Mouse (Mus musculus): Measurements from ENCODE around the gene Neo1. TPM values are rescaled to one million over a fixed set of nuclear protein-coding genes. Genes with fewer than 3 reads are reported as not detected.

The Neo1 gene
- total RNA-seq, 2 experiments from 2014 or later, result 70.1 to 72.7 TPM

DNA sequence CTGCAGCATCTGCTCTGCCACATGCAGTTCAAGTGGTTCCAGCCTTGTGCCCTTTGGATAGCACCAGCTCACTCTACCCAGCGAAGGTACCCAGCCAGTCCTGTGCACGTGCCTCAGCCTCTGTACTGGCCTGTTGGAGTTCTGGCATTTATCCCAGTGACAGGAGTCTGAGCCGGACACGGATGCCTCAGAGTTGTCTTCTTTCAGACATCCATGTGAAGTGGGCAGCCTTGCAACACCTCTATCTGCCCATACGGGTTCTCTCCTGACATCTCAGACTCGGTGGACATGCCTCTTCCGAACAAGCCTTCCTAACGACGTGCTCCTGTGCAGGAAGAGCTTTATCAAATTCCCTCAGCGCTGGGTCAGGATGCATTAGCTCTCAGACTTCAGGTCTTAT, 165.1 kb downstream of the Neo1 start:
- no peak for DNase-seq (ENCODE audit: low spot score in 2 of 2)

DNA sequence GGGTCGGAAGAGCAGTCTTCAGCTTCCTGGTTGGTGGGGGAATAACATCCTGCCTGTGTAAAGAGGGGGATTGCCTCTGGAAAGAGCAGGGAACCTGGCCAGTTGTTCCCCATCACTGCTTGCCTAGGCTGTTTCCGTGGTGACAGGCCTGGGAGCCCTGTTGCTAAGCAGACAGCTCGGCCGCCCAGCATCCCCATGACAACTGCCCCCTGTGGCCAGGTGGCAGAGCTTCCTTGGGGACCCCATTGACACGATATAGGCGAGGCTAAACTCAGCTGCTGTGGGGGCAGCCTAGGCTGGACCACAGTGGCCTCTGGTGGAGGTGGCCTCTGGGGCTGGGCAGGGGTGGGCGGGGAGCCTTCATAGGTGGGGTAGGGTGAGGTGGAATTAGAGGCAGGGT, 172.4 kb downstream of the Neo1 start:
- no peak for DNase-seq (ENCODE audit: low spot score in 2 of 2)

DNA sequence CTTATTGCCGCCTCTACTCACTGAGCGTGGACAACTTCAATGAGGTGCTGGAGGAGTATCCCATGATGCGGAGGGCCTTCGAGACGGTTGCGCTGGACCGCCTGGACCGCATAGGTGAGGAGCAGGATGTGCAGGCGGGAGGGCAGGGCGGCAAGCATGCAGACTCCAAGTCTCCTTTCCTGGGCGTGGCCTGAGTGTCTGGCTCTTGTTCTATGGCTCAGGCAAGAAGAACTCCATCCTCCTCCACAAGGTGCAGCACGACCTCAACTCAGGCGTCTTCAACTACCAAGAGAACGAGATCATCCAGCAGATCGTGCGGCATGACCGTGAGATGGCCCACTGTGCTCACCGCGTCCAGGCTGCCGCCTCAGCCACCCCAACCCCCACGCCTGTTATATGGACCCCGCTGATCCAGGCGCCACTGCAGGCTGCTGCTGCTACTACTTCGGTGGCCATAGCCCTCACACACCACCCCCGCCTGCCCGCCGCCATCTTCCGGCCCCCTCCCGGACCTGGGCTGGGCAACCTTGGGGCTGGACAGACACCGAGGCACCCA, 177.1 kb downstream of the Neo1 start:
- DNase-seq (ENCODE audit: low spot score in 2 of 2), result no peak

DNA sequence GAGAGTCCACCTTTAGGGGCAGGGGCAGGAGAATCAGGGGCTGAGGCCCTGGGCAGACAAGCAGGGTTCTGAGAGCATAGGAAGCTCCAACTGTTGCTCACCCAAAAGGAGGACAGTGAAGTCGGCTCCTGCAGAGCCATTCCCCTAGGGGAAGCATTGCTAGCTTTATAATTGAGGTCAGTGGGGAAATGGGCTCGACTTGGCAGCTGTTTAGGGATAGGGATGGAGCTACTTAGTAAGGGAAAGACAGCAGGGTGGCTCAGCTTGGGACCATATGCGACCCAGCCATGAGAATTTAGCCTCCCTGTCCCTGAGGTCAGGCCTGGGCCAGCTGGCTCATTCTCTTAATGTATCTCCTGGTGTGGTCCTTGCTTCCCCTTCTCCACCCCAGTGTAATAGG, 181.3 kb downstream of the Neo1 start:
- no peak for DNase-seq (ENCODE audit: low spot score in 2 of 2)

DNA sequence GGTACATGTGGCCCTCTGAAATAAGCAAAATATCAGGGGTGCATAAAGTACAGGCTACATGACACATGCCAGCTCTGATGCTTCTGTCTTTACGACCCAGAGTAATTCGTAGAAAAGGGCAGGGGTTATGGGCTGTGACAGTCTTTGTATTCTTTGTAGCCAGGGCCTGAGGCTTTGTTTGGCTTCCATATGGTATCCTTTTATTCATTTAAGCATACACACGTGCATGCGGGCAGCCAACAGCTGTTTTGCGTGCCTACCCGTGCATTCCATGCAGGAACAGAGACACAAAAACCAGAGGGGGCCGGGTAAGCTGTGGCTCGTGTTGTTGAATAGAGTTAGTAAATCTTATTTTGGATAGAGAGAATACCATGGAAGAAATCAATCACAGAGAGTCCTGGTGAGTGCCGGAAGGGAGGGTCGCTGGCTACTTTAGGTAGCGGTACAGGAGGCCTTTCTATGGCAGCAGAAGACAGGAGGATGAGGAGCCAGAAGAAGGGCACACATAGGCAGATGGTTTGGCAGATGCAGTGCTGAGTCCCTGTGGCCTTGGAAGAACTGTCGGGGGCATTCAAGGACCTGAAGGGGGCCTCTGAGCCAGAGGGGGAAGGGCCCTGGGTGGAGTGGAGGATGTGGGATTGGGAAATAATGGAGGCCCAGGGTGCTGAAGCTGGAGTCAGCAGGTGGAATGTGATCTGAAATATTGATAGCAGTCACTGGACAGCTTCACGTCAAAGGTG, 186.5 kb downstream of the Neo1 start:
- no peak for DNase-seq (ENCODE audit: low spot score in 2 of 2)

DNA sequence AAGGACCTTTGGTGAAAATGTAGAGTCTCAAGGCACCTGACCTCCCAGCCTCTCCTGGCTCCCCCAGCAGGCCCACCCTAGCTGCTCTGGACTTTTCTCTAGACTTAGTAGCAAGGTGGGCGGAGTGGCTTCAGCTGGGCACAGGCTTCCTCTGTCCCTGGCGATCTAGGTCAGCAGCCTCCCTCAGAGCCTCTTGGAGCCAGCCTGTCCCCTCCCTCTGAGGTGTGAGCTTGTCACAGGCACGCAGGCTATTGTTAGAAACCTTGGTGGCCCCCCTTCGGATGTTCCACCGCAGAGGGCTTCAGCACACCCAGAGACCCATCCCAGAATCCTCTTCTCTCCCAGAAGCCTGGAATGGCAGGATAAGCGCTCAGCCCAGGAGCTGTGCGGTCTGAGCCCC, 188.6 kb downstream of the Neo1 start:
- no peak for DNase-seq (ENCODE audit: low spot score in 2 of 2)

DNA sequence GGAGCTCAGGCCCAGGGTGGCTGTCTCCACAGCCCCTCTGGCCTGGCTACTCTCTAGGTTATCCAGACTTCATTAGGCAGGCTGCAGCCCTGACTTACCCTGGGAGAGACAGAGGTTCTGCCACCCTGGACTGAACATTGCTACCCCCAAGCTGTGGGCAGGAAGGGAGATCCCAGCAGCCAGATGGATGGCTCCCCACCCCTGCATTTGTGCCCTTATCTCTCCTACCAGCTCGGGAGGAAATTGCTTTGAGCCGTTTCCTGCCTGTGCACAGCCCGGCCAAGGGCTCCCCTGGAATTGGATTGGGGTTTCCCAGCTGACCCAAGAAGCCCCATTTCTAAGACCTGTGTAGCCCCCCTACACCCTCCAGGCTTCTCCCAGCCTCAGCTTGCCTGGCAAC, 189.2 kb downstream of the Neo1 start:
- DNase-seq (ENCODE audit: low spot score in 2 of 2), result no peak

DNA sequence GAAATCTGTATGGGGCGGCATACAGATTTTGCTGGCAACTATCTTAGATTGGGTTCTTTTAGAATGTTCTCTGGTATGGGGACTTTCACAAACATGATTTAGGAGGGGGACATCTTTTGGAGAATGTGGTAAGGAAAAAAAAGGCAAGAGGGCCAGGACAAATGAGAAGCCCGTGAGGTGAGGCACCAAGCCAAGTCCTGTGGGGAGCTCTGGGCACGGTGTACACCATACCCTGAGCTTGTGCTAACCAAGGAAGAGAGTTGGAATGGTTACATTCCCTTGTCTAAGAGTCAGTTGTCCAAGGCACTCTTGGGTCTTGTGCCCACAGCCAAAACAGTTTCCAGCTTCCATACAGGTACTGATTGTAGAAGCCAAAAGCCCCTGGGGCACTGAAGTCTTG, 191.6 kb downstream of the Neo1 start:
- no peak for DNase-seq (ENCODE audit: low spot score in 2 of 2)

DNA sequence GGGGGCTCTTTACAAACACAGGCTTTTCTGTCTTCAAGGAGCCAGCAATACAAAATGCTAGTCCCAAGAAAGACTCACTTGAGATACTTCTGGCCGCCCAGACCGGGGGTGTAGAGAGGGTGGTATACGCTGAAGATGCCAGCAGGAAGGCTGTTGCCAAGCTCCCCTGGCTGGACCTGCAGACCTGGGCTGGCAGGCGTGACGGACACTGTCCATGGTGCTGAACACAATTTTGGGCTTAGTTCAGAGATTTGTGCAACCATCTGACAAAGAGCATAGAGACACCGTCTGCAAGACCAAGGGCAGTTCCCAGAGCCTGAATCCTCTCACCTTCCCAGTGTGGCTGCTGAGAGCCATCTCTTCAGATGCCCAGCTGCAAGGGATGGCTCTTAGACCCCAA, 194.6 kb downstream of the Neo1 start:
- no peak for DNase-seq (ENCODE audit: low spot score in 2 of 2)

DNA sequence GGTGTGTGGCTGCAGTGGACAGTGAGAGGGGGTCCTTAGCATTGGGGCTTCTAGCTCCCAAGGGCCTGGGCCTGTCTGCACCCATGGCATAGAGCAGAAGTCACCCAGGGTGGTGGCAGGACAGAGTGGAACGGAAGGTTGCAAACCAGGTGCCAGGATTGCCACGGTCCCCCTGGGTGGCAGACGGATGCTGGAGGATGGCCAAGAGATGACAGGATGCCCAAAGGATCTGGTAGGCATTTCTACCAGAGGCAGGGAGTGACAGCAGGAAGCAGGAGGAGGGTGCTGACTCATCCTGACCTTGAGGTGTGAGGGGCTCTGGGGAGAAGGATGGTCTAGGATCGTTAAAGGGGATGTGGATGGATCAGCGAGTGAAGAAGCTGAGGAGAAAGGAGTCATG, 197.7 kb downstream of the Neo1 start:
- no peak for DNase-seq (ENCODE audit: low spot score in 2 of 2)

DNA sequence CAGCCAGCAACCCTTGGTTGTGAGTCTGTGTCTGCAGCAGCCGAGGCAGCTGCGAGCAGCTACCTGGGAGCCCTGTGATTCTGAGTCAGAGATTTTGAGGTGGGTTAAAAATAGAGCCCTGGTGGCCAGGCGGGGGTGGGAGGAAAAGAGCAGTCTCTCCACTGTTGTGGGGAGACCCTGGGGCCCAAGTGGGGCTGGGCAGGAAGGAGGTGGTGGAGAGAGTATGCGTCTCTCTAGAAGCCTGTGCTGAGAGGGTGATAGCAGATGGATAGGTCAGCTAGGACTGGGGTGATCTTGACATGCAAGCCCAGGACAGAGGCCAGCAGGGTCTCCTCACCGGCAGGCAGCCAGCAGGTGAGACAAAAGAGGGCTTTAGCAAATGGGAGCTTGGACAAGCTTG, 199.1 kb downstream of the Neo1 start:
- no peak for DNase-seq (ENCODE audit: low spot score in 2 of 2)

DNA sequence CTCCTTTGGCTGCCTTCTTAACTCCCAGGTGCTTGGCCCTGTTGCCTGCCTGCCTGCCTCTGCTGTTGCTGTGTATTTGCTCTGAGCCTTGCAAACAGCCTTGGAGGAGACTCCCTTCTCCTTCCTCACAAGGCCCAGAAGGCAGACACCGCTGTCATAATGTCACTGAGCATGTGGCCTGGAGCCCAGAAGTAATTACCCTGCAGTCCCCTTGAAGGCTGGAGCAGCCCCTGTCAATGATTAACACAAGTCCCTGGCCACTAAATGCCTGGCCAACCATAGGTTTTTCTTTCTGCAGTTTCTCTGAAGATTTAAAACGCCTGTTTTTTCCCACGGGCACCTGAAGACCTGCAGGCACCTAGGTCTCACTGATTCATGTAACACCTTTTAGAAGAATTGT, 203.3 kb downstream of the Neo1 start:
- DNase-seq (ENCODE audit: low spot score in 2 of 2), result no peak

DNA sequence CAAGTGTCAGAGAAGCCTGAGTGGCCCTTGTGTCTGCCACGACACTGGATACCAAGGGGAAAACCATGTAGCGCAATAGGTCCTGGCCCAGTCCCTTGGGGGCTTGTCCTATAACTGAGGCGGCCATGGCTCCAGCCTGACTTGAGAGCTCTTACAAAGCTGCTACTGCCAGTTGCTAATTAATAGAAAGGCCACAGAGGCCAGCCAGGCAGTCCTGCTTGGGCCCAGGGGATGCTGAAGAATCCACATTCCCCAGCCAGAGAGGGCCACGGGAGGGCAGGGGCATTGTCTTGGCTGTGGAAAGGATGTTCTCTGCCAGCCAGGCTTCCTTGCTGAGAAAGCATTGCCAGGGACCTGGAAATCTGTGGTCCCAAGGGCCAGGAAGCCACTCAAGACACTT, 206.6 kb downstream of the Neo1 start:
- DNase-seq (ENCODE audit: low spot score in 2 of 2), result no peak

Other genes with a start within 250 kb of the Neo1 start
- 1 to 10 TPM; 5.2 to 6.3 TPM for gene Hcn4, start 213.0 kb downstream of the Neo1 start, total RNA-seq (2021)